Mouse (Mus musculus) liver (tissue): ENCODE data around the gene Emp3.
A peak's percentile ranks its signal among the peaks of the same experiment; 100 is the strongest.
"Not testable (repeated sequence)": the region's sequence is repeated elsewhere in the genome, so short reads cannot be mapped to it uniquely, and the experiment has no call there.

Source experiments
- DNase-seq: peaks from one replicate; pipeline ENCODE4 v3.0.0-alpha.2; 2020; ENCODE audit warnings: mixed read lengths

Gene Emp3

GRCm38 (mm10) chr7:45921242-45921621, at the start of gene Emp3:
Emp3 (minus strand) TSS chr7:45921404.
- peak; percentile 81 for DNase-seq

- DNase-seq = no peak
Observed at GRCm38 (mm10) chr7:45956611-45957010, 35.4 kb upstream of the Emp3 start.

- no peak for DNase-seq
Observed at GRCm38 (mm10) chr7:45949061-45949460, 27.9 kb upstream of the Emp3 start.

- not testable (repeated sequence) for DNase-seq
Observed at GRCm38 (mm10) chr7:45943280-45943679, 22.1 kb upstream of the Emp3 start.

GRCm38 (mm10) chr7:45941986-45942385, 20.8 kb upstream of the Emp3 start:
- no peak for DNase-seq

- DNase-seq = no peak
Observed at GRCm38 (mm10) chr7:45939836-45940235, 18.6 kb upstream of the Emp3 start.

- DNase-seq = peak; percentile 64
Observed at GRCm38 (mm10) chr7:45935114-45935513, 13.9 kb upstream of the Emp3 start.

GRCm38 (mm10) chr7:45933766-45934165, 12.6 kb upstream of the Emp3 start:
- not testable (repeated sequence) for DNase-seq

- DNase-seq = no peak
Observed at GRCm38 (mm10) chr7:45929688-45930087, 8.5 kb upstream of the Emp3 start.

- DNase-seq = no peak
Observed at GRCm38 (mm10) chr7:45928626-45929295, 7.6 kb upstream of the Emp3 start.

- DNase-seq = peak; percentile 56
Observed at GRCm38 (mm10) chr7:45924429-45924816, 3.2 kb upstream of the Emp3 start.

GRCm38 (mm10) chr7:45923762-45924428, 2.7 kb upstream of the Emp3 start, which contains the start of gene Ccdc114:
Ccdc114 (plus strand) TSS chr7:45924072.
- peak; percentile 72 for DNase-seq

GRCm38 (mm10) chr7:45922928-45923761, 1.9 kb upstream of the Emp3 start:
- DNase-seq = peak; percentile 94

GRCm38 (mm10) chr7:45921950-45922600, 871 bp upstream of the Emp3 start:
- no peak for DNase-seq

GRCm38 (mm10) chr7:45920583-45921241, 492 bp downstream of the Emp3 start:
- DNase-seq = no peak

- DNase-seq = no peak
Observed at GRCm38 (mm10) chr7:45919761-45920160, 1.4 kb downstream of the Emp3 start.

GRCm38 (mm10) chr7:45919083-45919671, 2.0 kb downstream of the Emp3 start:
- no peak for DNase-seq

- no peak for DNase-seq
Observed at GRCm38 (mm10) chr7:45917926-45918325, 3.3 kb downstream of the Emp3 start.

- DNase-seq = no peak
Observed at GRCm38 (mm10) chr7:45917004-45917704, 4.0 kb downstream of the Emp3 start.

- peak; percentile 77 for DNase-seq
Observed at GRCm38 (mm10) chr7:45916056-45917003, 4.9 kb downstream of the Emp3 start.
